Mouse (Mus musculus): Measurements from ENCODE around the gene Wnt10a. TPM values are rescaled to one million over a fixed set of nuclear protein-coding genes. Genes with fewer than 3 reads are reported as not detected.

The Wnt10a gene
- 0.29 TPM for polyA plus RNA-seq (2017; shearing (Covaris generic))

GRCm38 (mm10) chr1:74791249-74791648 lies at the start of gene Wnt10a:
Gene Wnt10a, plus strand, starts transcription at chr1:74791516.

DNA sequence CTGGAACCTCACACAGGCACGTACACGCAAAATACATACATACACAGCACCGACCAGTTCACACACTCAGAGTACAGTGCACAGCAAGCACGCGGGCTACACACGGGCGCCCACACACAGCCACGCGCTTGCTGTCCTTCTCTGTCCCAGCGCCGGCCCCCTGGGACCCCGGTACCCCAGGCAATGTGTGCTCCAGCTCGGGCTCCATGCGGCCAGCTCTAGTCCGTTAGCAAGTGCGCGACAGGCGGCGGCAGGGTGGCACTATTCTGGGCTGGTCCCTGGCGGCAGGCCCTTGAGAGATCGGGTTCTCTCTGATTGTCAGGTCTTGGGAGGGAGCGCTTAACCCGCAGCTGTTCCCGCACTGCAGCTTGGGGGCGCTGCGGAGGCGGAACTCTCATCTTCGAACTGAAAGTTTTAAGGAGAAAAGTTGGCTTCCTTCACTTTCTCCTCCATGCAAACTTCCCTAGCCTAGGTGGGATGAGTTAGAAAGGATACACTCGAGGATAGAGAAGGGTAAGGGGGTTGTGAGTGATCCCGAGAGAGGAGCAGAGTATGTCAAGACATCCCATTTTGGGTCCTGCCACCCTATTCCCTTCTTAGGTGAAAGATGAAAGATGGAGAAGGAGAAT lies 42.6 kb upstream of the Wnt10a start, which contains the start of gene Prkag3:
Gene Prkag3 (minus strand): TSS at position 579 of the 629 bp plus-strand sequence.

GRCm38 (mm10) chr1:74771845-74771930 lies 19.6 kb upstream of the Wnt10a start, which contains the start of gene Wnt6:
Gene Wnt6, plus strand, starts transcription at chr1:74771892.

Other genes starting within 250 kb of the Wnt10a start
- gene Plcd4, start 248.6 kb upstream of the Wnt10a start, polyA plus RNA-seq (2017; shearing (Covaris generic)) = 0.65 TPM
- 21.0 TPM for gene Usp37, start 247.2 kb upstream of the Wnt10a start, polyA plus RNA-seq (2017; shearing (Covaris generic))
- gene Zfp142, start 203.3 kb upstream of the Wnt10a start, polyA plus RNA-seq (2017; shearing (Covaris generic)) = 19.9 TPM
- 16.0 TPM for gene Bcs1l, start 203.2 kb upstream of the Wnt10a start, polyA plus RNA-seq (2017; shearing (Covaris generic))
- gene Rnf25, start 190.1 kb upstream of the Wnt10a start, polyA plus RNA-seq (2017; shearing (Covaris generic)) = 35.3 TPM
- not detected for gene Stk36, start 190.1 kb upstream of the Wnt10a start, polyA plus RNA-seq (2017; shearing (Covaris generic))
- gene Ttll4, start 129.8 kb upstream of the Wnt10a start, polyA plus RNA-seq (2017; shearing (Covaris generic)) = 37.7 TPM
- gene Cyp27a1, start 77.9 kb upstream of the Wnt10a start, polyA plus RNA-seq (2017; shearing (Covaris generic)) = not detected
- not detected for gene Prkag3, start 42.3 kb upstream of the Wnt10a start, polyA plus RNA-seq (2017; shearing (Covaris generic))
- gene Wnt6, start 19.6 kb upstream of the Wnt10a start, polyA plus RNA-seq (2017; shearing (Covaris generic)) = not detected
- not detected for gene Cdk5r2, start 63.4 kb downstream of the Wnt10a start, polyA plus RNA-seq (2017; shearing (Covaris generic))
- not detected for gene Fev, start 93.9 kb downstream of the Wnt10a start, polyA plus RNA-seq (2017; shearing (Covaris generic))
- gene Cryba2, start 101.6 kb downstream of the Wnt10a start, polyA plus RNA-seq (2017; shearing (Covaris generic)) = not detected
- not detected for gene Cfap65, start 144.1 kb downstream of the Wnt10a start, polyA plus RNA-seq (2017; shearing (Covaris generic))
- 0.11 TPM for gene Ihh, start 160.2 kb downstream of the Wnt10a start, polyA plus RNA-seq (2017; shearing (Covaris generic))